Mouse (Mus musculus) CD4-positive, CD25-positive, alpha-beta regulatory T cell, adult 9 weeks (primary cell): Measurements from ENCODE around the gene Cnga2. TPM values are rescaled to one million over a fixed set of nuclear protein-coding genes. Genes with fewer than 3 reads are reported as not detected.

Source experiments
- polyA plus RNA-seq: library from polyadenylated mRNA; unstranded; fragments of 100-300 nt; shearing (Covaris generic); gene quantifications from one replicate; pipeline ENCODE4 v1.2.1, GENCODE M21; 2017

The Cnga2 gene
- polyA plus RNA-seq = not detected

GRCm38 (mm10) chrX:71991549-71991948 is at the start of gene Cnga2:
Gene Cnga2, plus strand, starts transcription at chrX:71991849.

GRCm38 (mm10) chrX:71962073-71963051 is 29.3 kb upstream of the Cnga2 start, which contains the start of gene Prrg3:
Gene Prrg3, plus strand, starts transcription at chrX:71962624.

GRCm38 (mm10) chrX:71972686-71973085 is 19.0 kb upstream of the Cnga2 start, which contains the start of gene Fate1:
Gene Fate1, plus strand, starts transcription at chrX:71972986.

Other genes starting within 250 kb of the Cnga2 start
- gene Vma21, start 175.9 kb upstream of the Cnga2 start, polyA plus RNA-seq = 38.9 TPM
- gene Gm1141, start 70.8 kb upstream of the Cnga2 start, polyA plus RNA-seq = 0.20 TPM
- gene Prrg3, start 29.2 kb upstream of the Cnga2 start, polyA plus RNA-seq = not detected
- not detected for gene Fate1, start 18.9 kb upstream of the Cnga2 start, polyA plus RNA-seq
- not detected for gene Magea4, start 230.2 kb downstream of the Cnga2 start, polyA plus RNA-seq